Mouse (Mus musculus): Measurements from ENCODE around the gene Ndst4.

Gene Ndst4

GRCm38 (mm10) chr3:125734945-125735344, 331.1 kb downstream of the Ndst4 start:
- no peak for DNase-seq (ENCODE audit: low read depth)

GRCm38 (mm10) chr3:125744468-125745141, 340.7 kb downstream of the Ndst4 start:
- no peak for DNase-seq (ENCODE audit: low read depth)

DNA sequence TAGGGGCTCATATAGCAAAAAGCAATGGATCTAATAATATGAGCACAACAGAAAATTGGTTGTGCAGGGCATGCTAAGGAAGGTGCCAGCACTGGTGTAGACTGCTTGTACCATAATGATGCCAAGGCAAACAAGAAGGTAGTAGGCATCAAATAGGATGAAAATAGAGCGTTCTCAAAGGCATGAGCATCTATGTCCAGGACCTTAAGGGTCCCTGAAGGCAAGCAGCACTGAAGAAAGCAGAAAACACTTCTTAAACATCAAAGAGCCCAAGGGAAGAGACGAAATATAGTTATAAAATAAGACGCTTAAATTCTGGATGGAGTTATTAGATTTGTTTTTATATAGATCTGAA, 341.2 kb downstream of the Ndst4 start:
- no peak for DNase-seq (ENCODE audit: low read depth)

- no peak for DNase-seq (ENCODE audit: low read depth)
These were observed 342.5 kb downstream of the Ndst4 start for GRCm38 (mm10) chr3:125746367-125746766.

- DNase-seq (ENCODE audit: low read depth), result no peak
These were observed 353.0 kb downstream of the Ndst4 start for GRCm38 (mm10) chr3:125756911-125757310.

- DNase-seq (ENCODE audit: low read depth), result no peak
These were observed 356.8 kb downstream of the Ndst4 start for GRCm38 (mm10) chr3:125760711-125761110.

Measured in induced T-regulatory cell, adult 2 months (primary cell).